Mouse (Mus musculus) heart, embryonic 11.5 days (tissue): ENCODE results near the gene Eomes. TPM values are rescaled to one million over a fixed set of nuclear protein-coding genes. Genes with fewer than 3 reads are reported as not detected.

Experiments
- polyA plus RNA-seq: library from polyadenylated mRNA; unstranded; fragments of >200 nt; fragmentation: Nextera tagmentation; extraction: Ambion mirVana; gene quantifications from 2 replicates; pipeline ENCODE4 v1.2.1, GENCODE M21; 2014

Eomes gene
- polyA plus RNA-seq, 1 experiment from 2014 or later: 0.17 TPM

Other genes starting within 250 kb of the Eomes start
- 64.2 and 64.9 TPM in 2 replicates for gene Golga4, start 28.1 kb downstream of the Eomes start, polyA plus RNA-seq
- 8.3 and 9.9 TPM in 2 replicates for gene Itga9, start 128.5 kb downstream of the Eomes start, polyA plus RNA-seq